Mouse (Mus musculus): ENCODE data around the gene Arhgef16. TPM values are rescaled to one million over a fixed set of nuclear protein-coding genes. Genes with fewer than 3 reads are reported as not detected.

Arhgef16 gene
- polyA plus RNA-seq, 1 experiment from 2014 or later = not detected

Other genes with a start within 250 kb of the Arhgef16 start
- not detected in 3 replicates for gene Trp73, start 161.5 kb downstream of the Arhgef16 start, polyA plus RNA-seq (2018)
- gene Wrap73, start 159.3 kb downstream of the Arhgef16 start, polyA plus RNA-seq (2018) = 3.5 to 10.3 TPM (median 8.7 TPM) in 3 replicates
- 67.1 to 106 TPM (median 87.0 TPM) in 3 replicates for gene Tprgl, start 141.0 kb downstream of the Arhgef16 start, polyA plus RNA-seq (2018)
- gene Megf6, start 130.9 kb downstream of the Arhgef16 start, polyA plus RNA-seq (2018) = not detected in 3 replicates
- gene B230104I21Rik, start 34.5 kb upstream of the Arhgef16 start, polyA plus RNA-seq (2018) = not detected in 3 replicates

Measured in macrophage (primary cell).